Mouse (Mus musculus) limb, embryonic 11.5 days (tissue): ENCODE measurements around the gene Upf3b. TPM values are rescaled to one million over a fixed set of nuclear protein-coding genes. Genes with fewer than 3 reads are reported as not detected.
A peak's percentile ranks its signal among the peaks of the same experiment; 100 is the strongest.
"Not testable (repeated sequence)": the region's sequence is repeated elsewhere in the genome, so short reads cannot be mapped to it uniquely, and the experiment has no call there.

Source experiments
- ATAC-seq: fragments of 200-750 bp; cut with Nextera tagmentation; 2 replicates; pipeline ENCODE4 v1.8.0; 2017; ENCODE audit warnings: low read depth; ENCODE audit not compliant: insufficient number of reproducible peaks, low FRiP score, low TSS enrichment
- DNase-seq: peaks from one replicate; pipeline ENCODE4 v3.0.0-alpha.2; 2015; ENCODE audit warnings: low spot score
- H3K27ac ChIP-seq: fragments of 300-500 bp; sonication (generic); replicated peaks from 2 replicates; pipeline ENCODE4 v1.5.1; 2014; ENCODE audit warnings: low read depth, mild to moderate bottlenecking, low read length
- H3K27me3 ChIP-seq: fragments of 300-500 bp; sonication (generic); 2 replicates; pipeline ENCODE4 v1.6.1; 2014; ENCODE audit warnings: mild to moderate bottlenecking, low read length, mixed read lengths; ENCODE audit not compliant: control insufficient read depth, insufficient read depth
- H3K36me3 ChIP-seq: fragments of 300-500 bp; sonication (generic); 2 replicates; pipeline ENCODE4 v1.6.1; 2014; ENCODE audit warnings: mild to moderate bottlenecking, low read length, moderate library complexity, mixed read lengths; ENCODE audit not compliant: control insufficient read depth, insufficient read depth
- H3K4me1 ChIP-seq: fragments of 300-500 bp; sonication (generic); 2 replicates; pipeline ENCODE4 v1.6.1; 2014; ENCODE audit warnings: low read length, mixed read lengths; ENCODE audit not compliant: control insufficient read depth, insufficient read depth
- H3K4me2 ChIP-seq: fragments of 300-500 bp; sonication (generic); 2 replicates; pipeline ENCODE4 v1.6.1; 2014; ENCODE audit warnings: low read depth, mild to moderate bottlenecking, moderate library complexity; ENCODE audit not compliant: severe bottlenecking
- H3K4me3 ChIP-seq: fragments of 300-500 bp; sonication (generic); 2 replicates; pipeline ENCODE4 v1.5.1; 2014; ENCODE audit warnings: low read depth, low read length
- H3K9ac ChIP-seq: fragments of 300-500 bp; sonication (generic); 2 replicates; pipeline ENCODE4 v1.6.1; 2014; ENCODE audit warnings: mild to moderate bottlenecking, low read length
- H3K9me3 ChIP-seq: fragments of 300-500 bp; sonication (generic); 2 replicates; pipeline ENCODE4 v1.6.1; 2016; ENCODE audit warnings: low read length; ENCODE audit not compliant: control insufficient read depth
- WGBS: fragments of 180-500 bp; shearing (Covaris S2); extraction: QIAGEN DNeasy Blood & Tissue Kit; methylation state at CpG from one replicate; pipeline ENCODE4 v1.1.7; 2014; 5-methylcytosine and 5-hydroxymethylcytosine counted together
- polyA plus RNA-seq: library from polyadenylated mRNA; unstranded; fragments of >200 nt; fragmentation: Nextera tagmentation; extraction: Ambion mirVana; gene quantifications from 2 replicates; pipeline ENCODE4 v1.2.1, GENCODE M21; 2014

Gene Upf3b
- polyA plus RNA-seq, 1 experiment from 2014 or later, result 22.4 TPM

DNA sequence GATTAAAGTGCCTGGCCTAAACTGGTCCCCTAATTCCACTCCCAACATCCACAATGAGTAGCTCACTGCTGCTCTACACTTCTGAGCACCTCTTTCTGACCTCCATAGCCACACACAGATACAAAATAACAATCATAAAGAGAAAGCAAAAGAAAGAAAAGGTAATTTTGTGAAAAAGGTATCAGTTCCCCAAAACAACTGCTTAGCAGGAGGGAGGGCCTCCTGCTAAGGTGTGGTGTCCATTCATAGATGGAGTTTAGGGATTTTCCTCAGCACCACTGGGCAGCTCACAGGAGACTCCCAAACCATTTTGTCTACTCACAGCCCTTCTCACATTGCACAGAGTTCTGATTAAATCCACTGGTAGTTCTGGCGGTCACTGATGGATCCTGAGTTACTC, 21.3 kb downstream of the Upf3b start:
- Histone ChIP-seq H3K36me3 (no peaks in the 10 kb centered on the region), H3K27ac (no peak overlapping the region), H3K4me2 (no peak overlapping the region), H3K9ac (no peak overlapping the region), H3K4me1 (no peaks in the 10 kb centered on the region), H3K9me3 (no peaks in the 10 kb centered on the region), H3K4me3 (no peak overlapping the region), H3K27me3 (no peaks in the 10 kb centered on the region)
- DNase-seq, result no peak
- whole genome bisulfite sequencing, result 78% methylated on average over 1 of the region's 1 CpGs
- ATAC-seq, result no peak

GRCm38 (mm10) chrX:37085665-37086064, 24.5 kb downstream of the Upf3b start:
- no peaks in the 10 kb centered on the region for H3K4me1 ChIP-seq
- H3K27me3 ChIP-seq, result no peaks in the 10 kb centered on the region
- H3K4me2 ChIP-seq, result peak overlapping the region; percentile 39
- no peak overlapping the region for H3K27ac ChIP-seq
- WGBS, result 19% methylated on average over 9 of the region's 9 CpGs
- H3K36me3 ChIP-seq, result 0 out of 2 replicates have a peak, but pooled peaks cover 2% of the 10 kb centered on the region
- DNase-seq (no peak), ATAC-seq (no peak)
- H3K9me3 ChIP-seq, result no peaks in the 10 kb centered on the region
- H3K4me3 ChIP-seq, result peak overlapping the region; percentile 55
- no peak overlapping the region for H3K9ac ChIP-seq

GRCm38 (mm10) chrX:37084927-37085660, 25.0 kb downstream of the Upf3b start, which contains the start of gene Rpl39:
TSS of gene Rpl39 (minus strand) at chrX:37085402.
- H3K27ac ChIP-seq, result peak within 1 kb of the TSS; percentile 62; the same call in 1 of the 2 replicates
- H3K9me3 ChIP-seq, result no peaks in the 10 kb centered on the region
- ATAC-seq (peak; percentile 88), DNase-seq (peak; percentile 84)
- H3K9ac ChIP-seq, result peak within 1 kb of the TSS; percentile 76
- H3K27me3 ChIP-seq, result no peaks in the 10 kb centered on the region
- H3K4me2 ChIP-seq, result peak within 1 kb of the TSS; percentile 64
- H3K4me3 ChIP-seq, result peak within 1 kb of the TSS; percentile 55
- WGBS, result 14% methylated on average over 38 of the region's 38 CpGs
- H3K4me1 ChIP-seq, result no peaks in the 10 kb centered on the region
- 0 out of 2 replicates have a peak, but pooled peaks cover 2% of the 10 kb centered on the region for H3K36me3 ChIP-seq

- H3K4me2 ChIP-seq, result peak overlapping the region; percentile 64
- 0 out of 2 replicates have a peak, but pooled peaks cover 2% of the 10 kb centered on the region for H3K36me3 ChIP-seq
- no peaks in the 10 kb centered on the region for H3K4me1 ChIP-seq
- H3K27me3 ChIP-seq, result no peaks in the 10 kb centered on the region
- H3K9ac ChIP-seq, result peak overlapping the region; percentile 76
- peak overlapping the region; percentile 62; the same call in 1 of the 2 replicates for H3K27ac ChIP-seq
- WGBS, result 12% methylated on average over 19 of the region's 19 CpGs
- ATAC-seq (no peak), DNase-seq (no peak)
- H3K4me3 ChIP-seq, result peak overlapping the region; percentile 55
- no peaks in the 10 kb centered on the region for H3K9me3 ChIP-seq
Measured at GRCm38 (mm10) chrX:37084318-37084926, 25.7 kb downstream of the Upf3b start.

- Histone ChIP-seq H3K9me3 (no peaks in the 10 kb centered on the region), H3K4me3 (no peak overlapping the region), H3K4me2 (no peak overlapping the region), H3K4me1 (no peaks in the 10 kb centered on the region), H3K9ac (no peak overlapping the region), H3K27me3 (no peaks in the 10 kb centered on the region), H3K27ac (no peak overlapping the region), H3K36me3 (0 out of 2 replicates have a peak, but pooled peaks cover 2% of the 10 kb centered on the region)
- DNase-seq (no peak), ATAC-seq (no peak)
- WGBS, result 59% methylated on average over 6 of the region's 6 CpGs
Measured at GRCm38 (mm10) chrX:37081194-37081593, 28.9 kb downstream of the Upf3b start.

DNA sequence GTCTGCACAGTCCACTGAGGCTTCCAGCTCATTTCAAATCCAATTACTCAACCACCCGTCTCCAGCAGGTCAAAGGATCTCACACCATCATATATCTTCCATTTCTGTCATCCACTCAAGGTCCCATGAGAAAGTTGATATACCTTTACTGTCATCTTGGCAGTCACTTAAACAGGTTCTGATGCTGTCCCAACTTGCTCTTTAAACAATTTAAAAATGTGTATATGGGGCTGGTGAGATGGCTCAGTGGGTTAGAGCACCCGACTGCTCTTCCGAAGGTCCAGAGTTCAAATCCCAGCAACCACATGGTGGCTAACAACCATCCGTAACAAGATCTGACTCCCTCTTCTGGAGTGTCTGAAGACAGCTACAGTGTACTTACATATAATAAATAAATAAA, 29.8 kb downstream of the Upf3b start:
- H3K36me3 ChIP-seq, H3K27ac ChIP-seq, H3K4me1 ChIP-seq, H3K4me3 ChIP-seq, DNase-seq, H3K9me3 ChIP-seq, H3K4me2 ChIP-seq, H3K27me3 ChIP-seq, H3K9ac ChIP-seq: not testable (repeated sequence)
- ATAC-seq, result peak; percentile 38; the same call in 1 of the 2 replicates
- 63% methylated on average over 3 of the region's 4 CpGs for WGBS

- Histone ChIP-seq H3K4me2 (no peak overlapping the region), H3K27me3 (no peaks in the 10 kb centered on the region), H3K36me3 (0 out of 2 replicates have a peak, but pooled peaks cover 2% of the 10 kb centered on the region), H3K4me3 (no peak overlapping the region), H3K9me3 (no peaks in the 10 kb centered on the region), H3K4me1 (no peaks in the 10 kb centered on the region), H3K27ac (no peak overlapping the region), H3K9ac (no peak overlapping the region)
- DNase-seq (no peak), ATAC-seq (no peak)
- 84% methylated on average over 8 of the region's 8 CpGs for WGBS
Measured at GRCm38 (mm10) chrX:37076651-37077050, 33.5 kb downstream of the Upf3b start.

GRCm38 (mm10) chrX:37074262-37074892, 35.7 kb downstream of the Upf3b start:
- H3K27ac ChIP-seq, result no peak overlapping the region
- peak; percentile 76 for DNase-seq
- H3K9ac ChIP-seq, result no peak overlapping the region
- no peak overlapping the region for H3K4me3 ChIP-seq
- no peak overlapping the region for H3K4me2 ChIP-seq
- no peaks in the 10 kb centered on the region for H3K27me3 ChIP-seq
- no peaks in the 10 kb centered on the region for H3K36me3 ChIP-seq
- ATAC-seq, result no peak
- WGBS, result 35% methylated on average over 9 of the region's 9 CpGs
- H3K4me1 ChIP-seq, result no peaks in the 10 kb centered on the region
- no peaks in the 10 kb centered on the region for H3K9me3 ChIP-seq
